Mouse (Mus musculus) kidney, embryonic 16.5 days (tissue): ENCODE measurements around the gene Gbe1. TPM values are rescaled to one million over a fixed set of nuclear protein-coding genes. Genes with fewer than 3 reads are reported as not detected.

Experiments used
- ATAC-seq: fragments of 200-750 bp; cut with Nextera tagmentation; 2 replicates; pipeline ENCODE4 v1.8.0; 2017; ENCODE audit warnings: moderate TSS enrichment; ENCODE audit not compliant: low FRiP score, low TSS enrichment
- H3K27ac ChIP-seq: fragments of 300-500 bp; sonication (generic); 2 replicates; pipeline ENCODE4 v1.5.1; 2014; ENCODE audit warnings: low read length
- H3K27me3 ChIP-seq: fragments of 300-500 bp; sonication (generic); 2 replicates; pipeline ENCODE4 v1.6.1; 2014; ENCODE audit warnings: low read length, control low read depth, mixed read lengths; ENCODE audit not compliant: insufficient read depth
- H3K36me3 ChIP-seq: fragments of 300-500 bp; sonication (generic); 2 replicates; pipeline ENCODE4 v1.6.1; 2014; ENCODE audit warnings: low read length, control low read depth, mixed read lengths; ENCODE audit not compliant: insufficient read depth
- H3K4me1 ChIP-seq: fragments of 300-500 bp; sonication (generic); 2 replicates; pipeline ENCODE4 v1.6.1; 2014; ENCODE audit warnings: low read length, control low read depth, mixed read lengths; ENCODE audit not compliant: insufficient read depth
- H3K4me2 ChIP-seq: fragments of 300-500 bp; sonication (generic); replicated peaks from 2 replicates; pipeline ENCODE4 v1.6.1; 2014; ENCODE audit warnings: low read depth, low read length
- H3K4me3 ChIP-seq: fragments of 300-500 bp; sonication (generic); 2 replicates; pipeline ENCODE4 v1.5.1; 2014; ENCODE audit warnings: mild to moderate bottlenecking, low read length
- H3K9ac ChIP-seq: fragments of 300-500 bp; sonication (generic); replicated peaks from 2 replicates; pipeline ENCODE4 v1.6.1; 2014; ENCODE audit warnings: low read length
- H3K9me3 ChIP-seq: fragments of 300-500 bp; sonication (generic); 2 replicates; pipeline ENCODE4 v1.6.1; 2016; ENCODE audit warnings: low read length, control low read depth
- WGBS: fragments of 180-500 bp; shearing (Covaris S2); extraction: QIAGEN DNeasy Blood & Tissue Kit; methylation state at CpG from one replicate; pipeline ENCODE4 v1.1.7; 2014; 5-methylcytosine and 5-hydroxymethylcytosine counted together
- polyA plus RNA-seq: library from polyadenylated mRNA; unstranded; fragments of >200 nt; fragmentation: Nextera tagmentation; extraction: Ambion mirVana; gene quantifications from 2 replicates; pipeline ENCODE4 v1.2.1, GENCODE M21; 2015

Gene Gbe1
- polyA plus RNA-seq, 1 experiment from 2014 or later, result 30.1 TPM

GRCm38 (mm10) chr16:70527224-70527623 is 213.5 kb downstream of the Gbe1 start:
- no peak overlapping the region for H3K9ac ChIP-seq
- H3K4me3 ChIP-seq, result no peak overlapping the region

DNA sequence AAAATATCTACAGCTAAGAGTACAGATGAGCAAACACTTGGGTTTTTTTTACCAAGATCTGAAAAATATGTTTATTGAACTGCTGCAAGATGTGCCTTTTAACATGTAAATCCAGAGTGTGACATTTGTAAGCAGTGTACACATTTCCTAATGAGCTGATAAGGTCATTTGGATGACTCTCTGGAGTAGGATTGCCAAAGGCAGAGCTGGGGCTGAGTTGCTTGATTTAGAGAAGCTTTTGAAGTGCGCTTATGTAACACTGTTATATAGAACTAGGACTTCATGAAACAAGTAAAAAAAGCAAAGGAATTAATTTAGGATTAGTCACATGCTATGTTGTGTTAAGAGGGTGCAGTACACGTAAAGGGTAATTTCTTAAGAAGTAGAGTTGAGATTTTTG is 221.5 kb downstream of the Gbe1 start:
- Histone ChIP-seq H3K4me2 (no peak overlapping the region), H3K9me3 (no peaks in the 10 kb centered on the region), H3K9ac (no peak overlapping the region), H3K27me3 (no peaks in the 10 kb centered on the region), H3K36me3 (no peaks in the 10 kb centered on the region), H3K4me3 (no peak overlapping the region), H3K4me1 (no peaks in the 10 kb centered on the region), H3K27ac (no peak overlapping the region)
- ATAC-seq, result no peak
- 81% methylated on average over 2 of the region's 2 CpGs for WGBS

More at GRCm38 (mm10) chr16:70527224-70527623, 213.5 kb downstream of the Gbe1 start:
- WGBS, result 95% methylated on average over 8 of the region's 8 CpGs
- no peaks in the 10 kb centered on the region for H3K9me3 ChIP-seq
- no peak for ATAC-seq
- H3K27me3 ChIP-seq, result no peaks in the 10 kb centered on the region
- H3K36me3 ChIP-seq, result no peaks in the 10 kb centered on the region
- no peaks in the 10 kb centered on the region for H3K4me1 ChIP-seq
- no peak overlapping the region for H3K4me2 ChIP-seq
- H3K27ac ChIP-seq, result no peak overlapping the region

DNA sequence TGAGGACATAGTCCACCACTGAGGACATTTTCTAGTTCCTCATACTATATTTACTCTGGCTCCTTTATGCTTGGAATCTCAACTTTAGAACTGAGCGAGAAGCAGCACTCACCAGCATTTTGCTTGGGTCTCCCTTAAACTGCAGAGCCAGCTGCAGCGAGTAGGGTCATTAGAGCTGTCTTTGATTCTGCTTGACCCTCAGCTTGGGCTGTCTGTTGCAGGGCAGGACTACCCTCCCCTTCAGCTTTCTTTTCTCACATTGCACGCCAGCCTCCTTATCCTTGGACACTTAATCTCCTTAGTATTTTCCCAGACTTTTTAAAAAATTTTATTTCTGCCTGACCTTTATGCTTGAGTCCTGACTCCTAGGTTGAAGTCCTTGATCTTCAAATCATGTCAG is 237.1 kb downstream of the Gbe1 start:
- no peak overlapping the region for H3K9ac ChIP-seq
- ATAC-seq, result no peak
- H3K9me3 ChIP-seq, result no peaks in the 10 kb centered on the region
- H3K36me3 ChIP-seq, result no peaks in the 10 kb centered on the region
- 22% methylated on average over 3 of the region's 3 CpGs for WGBS
- H3K27ac ChIP-seq, result no peak overlapping the region
- H3K27me3 ChIP-seq, result no peaks in the 10 kb centered on the region
- no peak overlapping the region for H3K4me3 ChIP-seq
- no peak overlapping the region for H3K4me2 ChIP-seq
- H3K4me1 ChIP-seq, result no peaks in the 10 kb centered on the region

- no peak overlapping the region for H3K27ac ChIP-seq
- H3K4me2 ChIP-seq, result no peak overlapping the region
- no peaks in the 10 kb centered on the region for H3K27me3 ChIP-seq
- peak; percentile 23; the same call in 1 of the 2 replicates for ATAC-seq
- no peak overlapping the region for H3K9ac ChIP-seq
- H3K36me3 ChIP-seq, result no peaks in the 10 kb centered on the region
- H3K4me1 ChIP-seq, result peaks cover 10% of the 10 kb centered on the region
- no peaks in the 10 kb centered on the region for H3K9me3 ChIP-seq
- no peak overlapping the region for H3K4me3 ChIP-seq
- 72% methylated on average over 10 of the region's 10 CpGs for WGBS
Observed at GRCm38 (mm10) chr16:70561635-70562348, 248.0 kb downstream of the Gbe1 start.

GRCm38 (mm10) chr16:70562574-70562973 is 248.8 kb downstream of the Gbe1 start:
- Histone ChIP-seq H3K9ac (no peak overlapping the region), H3K4me3 (no peak overlapping the region), H3K36me3 (no peaks in the 10 kb centered on the region), H3K4me2 (no peak overlapping the region), H3K9me3 (no peaks in the 10 kb centered on the region), H3K4me1 (peaks cover 10% of the 10 kb centered on the region), H3K27me3 (no peaks in the 10 kb centered on the region), H3K27ac (no peak overlapping the region)
- ATAC-seq, result no peak
- 60% methylated on average over 8 of the region's 8 CpGs for WGBS

- 30% methylated on average over 5 of the region's 5 CpGs for WGBS
- peak; percentile 75; the same call in 1 of the 2 replicates for ATAC-seq
- H3K36me3 ChIP-seq, result no peaks in the 10 kb centered on the region
- H3K9ac ChIP-seq, result no peak overlapping the region
- H3K4me1 ChIP-seq, result peaks cover 10% of the 10 kb centered on the region
- no peak overlapping the region for H3K4me2 ChIP-seq
- no peaks in the 10 kb centered on the region for H3K27me3 ChIP-seq
- no peak overlapping the region for H3K27ac ChIP-seq
- no peak overlapping the region for H3K4me3 ChIP-seq
- no peaks in the 10 kb centered on the region for H3K9me3 ChIP-seq
Observed at GRCm38 (mm10) chr16:70563456-70563855, 249.7 kb downstream of the Gbe1 start.

- Histone ChIP-seq H3K4me2 (no peak overlapping the region), H3K27me3 (no peaks in the 10 kb centered on the region)
Observed at GRCm38 (mm10) chr16:70568341-70569265, 254.9 kb downstream of the Gbe1 start.

GRCm38 (mm10) chr16:70585964-70586363 is 272.2 kb downstream of the Gbe1 start:
- ATAC-seq, result no peak
- Histone ChIP-seq H3K27ac (no peak overlapping the region), H3K4me3 (no peak overlapping the region), H3K9me3 (no peaks in the 10 kb centered on the region), H3K4me2 (no peak overlapping the region), H3K4me1 (no peaks in the 10 kb centered on the region), H3K9ac (no peak overlapping the region), H3K36me3 (no peaks in the 10 kb centered on the region), H3K27me3 (no peaks in the 10 kb centered on the region)
- no CpG with 5 or more reads among the region's 7 CpGs for WGBS

More at GRCm38 (mm10) chr16:70568341-70569265, 254.9 kb downstream of the Gbe1 start:
- no peak overlapping the region for H3K27ac ChIP-seq
- no peak overlapping the region for H3K9ac ChIP-seq
- WGBS, result 55% methylated on average over 23 of the region's 23 CpGs
- H3K4me3 ChIP-seq, result no peak overlapping the region
- no peaks in the 10 kb centered on the region for H3K9me3 ChIP-seq
- peaks cover 2% of the 10 kb centered on the region; the same call in 1 of the 2 replicates for H3K4me1 ChIP-seq
- ATAC-seq, result peak; percentile 71; the same call in 1 of the 2 replicates
- no peaks in the 10 kb centered on the region for H3K36me3 ChIP-seq

DNA sequence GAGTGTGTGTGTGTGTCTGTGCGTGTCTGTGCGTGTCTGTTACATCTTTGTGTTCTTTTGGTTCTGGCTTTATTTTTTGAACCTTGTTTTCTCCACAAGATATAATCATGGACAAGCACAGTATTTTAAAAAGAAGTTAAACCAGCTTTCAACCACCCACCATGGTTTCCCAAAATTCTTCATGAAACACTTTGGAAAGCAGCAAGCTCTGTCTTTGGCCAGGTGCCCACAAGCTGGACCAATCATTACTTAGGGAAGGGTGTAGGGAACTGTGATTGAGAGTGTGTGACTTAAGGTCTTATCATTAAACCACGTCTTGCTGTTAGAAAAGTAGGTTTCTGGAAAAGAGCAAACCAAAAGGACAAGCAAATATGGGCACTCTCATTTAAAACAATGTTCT is 288.6 kb downstream of the Gbe1 start:
- Histone ChIP-seq H3K4me2 (no peak overlapping the region), H3K4me3 (no peak overlapping the region), H3K4me1 (no peaks in the 10 kb centered on the region), H3K9me3 (no peaks in the 10 kb centered on the region), H3K36me3 (no peaks in the 10 kb centered on the region), H3K9ac (no peak overlapping the region), H3K27me3 (no peaks in the 10 kb centered on the region), H3K27ac (no peak overlapping the region)
- 88% methylated on average over 3 of the region's 3 CpGs for WGBS
- ATAC-seq, result no peak
